Mouse (Mus musculus) G1E (cell line): ENCODE data around the gene Tead2. TPM values are rescaled to one million over a fixed set of nuclear protein-coding genes. Genes with fewer than 3 reads are reported as not detected.
"Not testable (repeated sequence)": the region's sequence is repeated elsewhere in the genome, so short reads cannot be mapped to it uniquely, and the experiment has no call there.

Experiments used
- ATAC-seq: 2 replicates; pipeline ENCODE4 v1.8.0; 2016; ENCODE audit warnings: mild to moderate bottlenecking; ENCODE audit not compliant: insufficient number of reproducible peaks, poor library complexity, low FRiP score, severe bottlenecking; ENCODE audit errors: extremely low read depth
- DNase-seq: peaks from one replicate; pipeline ENCODE4 v3.0.0; 2012; ENCODE audit warnings: low spot score
- H3K27me3 ChIP-seq: 2 replicates; pipeline ENCODE4 v1.6.1; 2012; ENCODE audit warnings: mild to moderate bottlenecking, low read length, inconsistent platforms; ENCODE audit not compliant: insufficient read depth
- H3K36me3 ChIP-seq: replicated peaks from 2 replicates; pipeline ENCODE3; 2012; ENCODE audit warnings: mild to moderate bottlenecking, inconsistent platforms
- H3K4me1 ChIP-seq: 2 replicates; pipeline ENCODE4 v1.6.1; 2012; ENCODE audit warnings: low read depth, low read length, inconsistent platforms, mixed read lengths; ENCODE audit not compliant: insufficient read depth
- H3K4me3 ChIP-seq: 2 replicates; pipeline ENCODE4 v1.5.1; 2012; ENCODE audit warnings: low read depth, mild to moderate bottlenecking, inconsistent platforms, low read length, moderate library complexity, mixed read lengths
- H3K9me3 ChIP-seq: replicated peaks from 2 replicates; pipeline ENCODE4 v1.6.1; 2012; ENCODE audit warnings: inconsistent platforms
- CTCF ChIP-seq: IDR thresholded peaks from 2 replicates; pipeline ENCODE4 v1.5.1; 2012; ENCODE audit warnings: low read depth, low read length, inconsistent platforms, mixed read lengths
- GATA1 ChIP-seq: IDR thresholded peaks from 2 replicates; pipeline ENCODE4 v1.6.1; 2012; ENCODE audit warnings: borderline replicate concordance, low read length, inconsistent platforms, mixed read lengths
- GATA2 ChIP-seq: IDR thresholded peaks from 2 replicates; pipeline ENCODE4 v1.6.1; 2012; ENCODE audit warnings: low read depth, low read length, inconsistent platforms, borderline replicate concordance
- POLR2AphosphoS5 ChIP-seq: IDR thresholded peaks from 2 replicates; pipeline ENCODE4 v1.6.1; 2012; ENCODE audit warnings: low read depth, low read length, inconsistent platforms; ENCODE audit not compliant: insufficient replicate concordance
- TAL1 ChIP-seq: conservative IDR thresholded peaks from 2 replicates; pipeline ENCODE4 v1.6.1; 2012; ENCODE audit warnings: low read depth, low read length, inconsistent platforms, mixed read lengths
- polyA plus RNA-seq: library from polyadenylated mRNA; stranded (reverse); fragments of >175 nt; gene quantifications from 2 replicates; pipeline ENCODE4 v1.2.3, GENCODE M21; 2012
- total RNA-seq, 2 experiments: library from RNA; stranded (forward) in 1 of 2; stranded (reverse) in 1 of 2; fragments of 200-1000 nt in 1 of 2; fragments of >200 nt in 1 of 2; fragmentation: Nextera tagmentation in 1 of 2; gene quantifications; 2 replicates each; pipeline ENCODE4 v1.2.3; 2014 to 2017

Gene Tead2
- total and polyA plus RNA-seq, 3 experiments = 0.38 TPM; not detected in 2

GRCm38 (mm10) chr7:45240633-45241388, 25.3 kb downstream of the Tead2 start, which contains the start of gene Slc6a16:
Gene Slc6a16, plus strand, starts transcription at chr7:45241085.
- H3K36me3 ChIP-seq = peaks cover 16% of the 10 kb centered on the region
- no peaks in the 10 kb centered on the region for H3K9me3 ChIP-seq
- TF ChIP-seq GATA1 (no peak), CTCF (no peak), TAL1 (no peak), POLR2AphosphoS5 (no peak), GATA2 (no peak)
- H3K27me3 ChIP-seq = peaks cover 9% of the 10 kb centered on the region
- ATAC-seq (no peak), DNase-seq (no peak)
- peaks cover 41% of the 10 kb centered on the region for H3K4me1 ChIP-seq
- H3K4me3 ChIP-seq = no peak within 1 kb of the TSS

- no peak for DNase-seq
- Histone ChIP-seq H3K9me3 (no peaks in the 10 kb centered on the region), H3K27me3 (peaks cover 9% of the 10 kb centered on the region), H3K4me3 (no peak overlapping the region), H3K36me3 (peaks cover 11% of the 10 kb centered on the region), H3K4me1 (peaks cover 37% of the 10 kb centered on the region)
- no peak for TF ChIP-seq POLR2AphosphoS5
- TF ChIP-seq GATA1 = no peak
- no peak for TF ChIP-seq GATA2
- TF ChIP-seq CTCF = no peak
- TF ChIP-seq TAL1 = no peak
- no peak for ATAC-seq
Measured at GRCm38 (mm10) chr7:45241389-45241749, 25.8 kb downstream of the Tead2 start.

- H3K4me3 ChIP-seq = no peak overlapping the region
- DNase-seq (no peak), ATAC-seq (no peak)
- no peaks in the 10 kb centered on the region for H3K9me3 ChIP-seq
- no peaks in the 10 kb centered on the region for H3K36me3 ChIP-seq
- TF ChIP-seq CTCF = no peak
- TF ChIP-seq GATA2 = no peak
- no peak for TF ChIP-seq GATA1
- TF ChIP-seq POLR2AphosphoS5 = no peak
- no peak for TF ChIP-seq TAL1
- no peaks in the 10 kb centered on the region for H3K4me1 ChIP-seq
- H3K27me3 ChIP-seq = peaks cover 13% of the 10 kb centered on the region
Measured at GRCm38 (mm10) chr7:45247666-45248065, 32.1 kb downstream of the Tead2 start.

GRCm38 (mm10) chr7:45253806-45254205, 38.3 kb downstream of the Tead2 start:
- H3K4me3 ChIP-seq = no peak overlapping the region
- ATAC-seq = no peak
- no peaks in the 10 kb centered on the region for H3K4me1 ChIP-seq

GRCm38 (mm10) chr7:45255822-45256221, 40.3 kb downstream of the Tead2 start:
- not testable (repeated sequence) for H3K4me3 ChIP-seq, ATAC-seq, H3K9me3 ChIP-seq, H3K36me3 ChIP-seq, DNase-seq, H3K4me1 ChIP-seq
- H3K27me3 ChIP-seq = peaks cover 33% of the 10 kb centered on the region

More at GRCm38 (mm10) chr7:45253806-45254205, 38.3 kb downstream of the Tead2 start:
- no peak for TF ChIP-seq TAL1
- TF ChIP-seq POLR2AphosphoS5 = no peak
- no peak for TF ChIP-seq GATA1
- TF ChIP-seq CTCF = no peak
- no peak for TF ChIP-seq GATA2
- Histone ChIP-seq H3K9me3 (no peaks in the 10 kb centered on the region), H3K27me3 (peaks cover 21% of the 10 kb centered on the region), H3K36me3 (no peaks in the 10 kb centered on the region)
- DNase-seq = no peak

- Histone ChIP-seq H3K27me3 (peaks cover 39% of the 10 kb centered on the region), H3K9me3 (no peaks in the 10 kb centered on the region), H3K4me3 (no peak overlapping the region), H3K36me3 (no peaks in the 10 kb centered on the region), H3K4me1 (no peaks in the 10 kb centered on the region)
- ATAC-seq = no peak
- TF ChIP-seq POLR2AphosphoS5 (no peak), GATA1 (no peak), TAL1 (no peak), GATA2 (no peak), CTCF (no peak)
- no peak for DNase-seq
Measured at GRCm38 (mm10) chr7:45257063-45257840, 41.7 kb downstream of the Tead2 start.
